Mouse (Mus musculus) c-Kit-positive CD71-positive TER-119-positive erythroid progenitor cells, embryonic 14.5 days (primary cell): ENCODE data around the gene Ddah2.

Experiments used
- DNase-seq: peaks from one replicate; pipeline ENCODE4 v3.0.0-alpha.2; 2013; ENCODE audit warnings: low spot score

The Ddah2 gene

GRCm38 (mm10) chr17:35050126-35050750, 8.6 kb upstream of the Ddah2 start:
- DNase-seq: peak; percentile 61

- peak; percentile 67 for DNase-seq
Observed at GRCm38 (mm10) chr17:35051156-35052086, 7.4 kb upstream of the Ddah2 start.

GRCm38 (mm10) chr17:35052271-35052798, 6.5 kb upstream of the Ddah2 start:
- DNase-seq: no peak

- DNase-seq: no peak
Observed at GRCm38 (mm10) chr17:35055691-35056495, 2.9 kb upstream of the Ddah2 start.

GRCm38 (mm10) chr17:35057090-35057489, 1.7 kb upstream of the Ddah2 start:
- no peak for DNase-seq

GRCm38 (mm10) chr17:35058316-35058715, 519 bp upstream of the Ddah2 start:
- no peak for DNase-seq

- no peak for DNase-seq
Observed at GRCm38 (mm10) chr17:35060071-35060470, 1.2 kb downstream of the Ddah2 start.

- peak; percentile 49 for DNase-seq
Observed at GRCm38 (mm10) chr17:35060737-35061297, 2.0 kb downstream of the Ddah2 start.

GRCm38 (mm10) chr17:35061299-35061698, 2.5 kb downstream of the Ddah2 start:
- DNase-seq: no peak

GRCm38 (mm10) chr17:35063466-35063865, 4.6 kb downstream of the Ddah2 start:
- no peak for DNase-seq

- DNase-seq: no peak
Observed at GRCm38 (mm10) chr17:35064378-35064877, 5.6 kb downstream of the Ddah2 start.

- DNase-seq: no peak
Observed at GRCm38 (mm10) chr17:35064951-35065947, 6.4 kb downstream of the Ddah2 start, which contains the start of gene Ly6g6c. Gene Ly6g6c, plus strand, starts transcription at chr17:35065388.

GRCm38 (mm10) chr17:35066084-35066483, 7.2 kb downstream of the Ddah2 start, which contains the start of gene Mpig6b:
Gene Mpig6b, minus strand, starts transcription at chr17:35066184.
- DNase-seq: no peak

GRCm38 (mm10) chr17:35068213-35068914, 9.5 kb downstream of the Ddah2 start:
- DNase-seq: no peak

GRCm38 (mm10) chr17:35070556-35071229, 11.9 kb downstream of the Ddah2 start:
- no peak for DNase-seq

- no peak for DNase-seq
Observed at GRCm38 (mm10) chr17:35071454-35071853, 12.6 kb downstream of the Ddah2 start.

- no peak for DNase-seq
Observed at GRCm38 (mm10) chr17:35074097-35074496, 15.3 kb downstream of the Ddah2 start.

GRCm38 (mm10) chr17:35076507-35077176, 17.8 kb downstream of the Ddah2 start, which contains the start of gene Ly6g6e:
Gene Ly6g6e, plus strand, starts transcription at chr17:35076902.
- no peak for DNase-seq
